Mouse (Mus musculus): Measurements from ENCODE around the gene Dcaf6. TPM values are rescaled to one million over a fixed set of nuclear protein-coding genes. Genes with fewer than 3 reads are reported as not detected.

Dcaf6 gene
- polyA plus RNA-seq, 1 experiment = 7.4 TPM

DNA sequence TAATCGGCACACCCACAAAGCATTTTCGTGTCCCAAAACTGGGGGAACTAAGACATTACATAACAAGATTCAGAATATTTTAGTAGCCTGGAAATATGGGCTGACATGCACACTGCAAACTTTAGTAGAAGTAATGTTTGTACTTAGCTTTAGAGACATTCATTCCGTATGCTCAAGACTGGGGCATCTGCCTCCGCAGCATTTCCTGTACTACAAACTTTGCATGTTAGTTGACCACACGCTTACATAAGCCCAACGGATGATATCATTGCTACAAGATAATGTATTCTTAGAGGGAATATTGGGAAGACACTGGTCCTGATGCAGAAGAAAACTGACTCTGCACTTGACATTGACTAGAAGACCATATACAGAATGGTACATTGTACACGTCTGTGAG lies 155.9 kb downstream of the Dcaf6 start:
- WGBS = 81% methylated on average over 7 of the region's 7 CpGs
- Histone ChIP-seq H3K36me3 (ENCODE audit: control insufficient read depth, insufficient read depth, low read length) (no peaks in the 10 kb centered on the region), H3K27ac (ENCODE audit: insufficient read depth, low read depth, low read length) (no peak overlapping the region), H3K4me1 (ENCODE audit: control insufficient read depth, insufficient read depth, insufficient read length, low read length) (no peaks in the 10 kb centered on the region), H3K4me3 (ENCODE audit: low read depth, low read length) (no peak overlapping the region), H3K27me3 (ENCODE audit: control insufficient read depth, insufficient read depth, low read length) (no peaks in the 10 kb centered on the region)
- TF ChIP-seq POLR2A (IDR thresholded peaks at IDR 0.05; ENCODE audit: low read depth, low read length) = no peak
- no peak for TF ChIP-seq CTCF (IDR thresholded peaks at IDR 0.05; ENCODE audit: extremely low read depth, insufficient read length, insufficient replicate concordance, low read depth, low read length)

DNA sequence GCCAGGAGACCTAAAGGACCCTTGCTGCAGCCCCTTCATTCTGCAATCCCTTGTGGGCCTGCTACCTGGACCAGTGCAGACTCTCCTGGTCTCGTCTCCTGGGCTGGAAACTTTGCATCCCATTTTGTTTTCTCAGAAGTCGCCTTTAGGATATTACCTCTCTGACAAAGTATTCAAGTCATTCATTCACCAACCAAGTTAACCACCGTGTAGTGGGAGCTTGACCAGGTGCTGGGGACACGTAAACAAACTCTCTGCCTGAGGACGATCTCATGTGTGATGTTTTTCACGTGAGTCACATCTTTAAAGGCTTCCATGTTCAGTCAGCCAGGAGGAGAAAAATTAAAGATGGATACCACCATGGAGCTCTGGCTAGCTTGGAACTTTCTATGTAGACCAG lies 157.1 kb downstream of the Dcaf6 start:
- no peaks in the 10 kb centered on the region for H3K27me3 ChIP-seq (ENCODE audit: control insufficient read depth, insufficient read depth, low read length)
- no peaks in the 10 kb centered on the region for H3K36me3 ChIP-seq (ENCODE audit: control insufficient read depth, insufficient read depth, low read length)
- 63% methylated on average over 6 of the region's 6 CpGs for WGBS
- TF ChIP-seq CTCF (IDR thresholded peaks at IDR 0.05; ENCODE audit: extremely low read depth, insufficient read length, insufficient replicate concordance, low read depth, low read length) = no peak
- no peak for TF ChIP-seq POLR2A (IDR thresholded peaks at IDR 0.05; ENCODE audit: low read depth, low read length)
- H3K4me1 ChIP-seq (ENCODE audit: control insufficient read depth, insufficient read depth, insufficient read length, low read length) = no peaks in the 10 kb centered on the region
- H3K4me3 ChIP-seq (ENCODE audit: low read depth, low read length) = no peak overlapping the region
- H3K27ac ChIP-seq (ENCODE audit: insufficient read depth, low read depth, low read length) = no peak overlapping the region

DNA sequence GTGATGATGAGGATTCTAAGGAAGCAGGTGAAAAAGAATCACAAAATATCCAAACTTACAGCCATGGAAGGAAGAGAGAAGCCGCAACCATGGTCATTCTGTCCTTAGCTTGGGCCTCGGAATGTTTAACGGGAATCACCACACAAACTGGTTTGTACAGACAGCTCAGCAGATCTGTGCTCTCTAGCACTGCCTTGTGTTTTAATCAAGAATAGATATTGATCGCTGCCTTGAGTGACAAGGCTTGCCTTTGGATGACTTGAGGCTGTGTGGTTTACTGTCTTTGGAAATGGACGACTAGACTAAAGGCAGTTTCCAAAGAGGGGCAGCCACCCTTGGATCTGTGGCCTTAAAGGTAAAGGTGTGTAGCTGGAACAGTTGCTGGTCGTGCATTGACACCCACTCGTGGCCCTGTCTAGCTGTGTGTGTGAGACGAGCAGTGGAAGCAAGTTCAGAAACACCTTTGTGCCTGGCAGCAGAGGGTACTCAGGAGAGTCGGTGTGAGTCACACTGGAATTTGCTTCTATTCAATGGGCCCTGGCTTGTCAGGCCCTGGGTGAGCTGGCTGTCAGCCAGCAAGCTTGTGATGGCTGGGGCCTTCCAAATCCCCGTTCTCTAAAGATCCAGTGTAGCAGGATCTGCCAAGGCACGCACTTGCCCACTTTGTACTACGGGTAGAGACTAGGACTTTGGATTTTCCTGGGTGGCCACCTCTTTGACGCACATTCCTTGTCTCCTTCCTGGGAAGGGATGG lies 157.6 kb downstream of the Dcaf6 start:
- Histone ChIP-seq H3K27me3 (ENCODE audit: control insufficient read depth, insufficient read depth, low read length) (no peaks in the 10 kb centered on the region), H3K36me3 (ENCODE audit: control insufficient read depth, insufficient read depth, low read length) (no peaks in the 10 kb centered on the region), H3K4me3 (ENCODE audit: low read depth, low read length) (no peak overlapping the region), H3K27ac (ENCODE audit: insufficient read depth, low read depth, low read length) (no peak overlapping the region), H3K4me1 (ENCODE audit: control insufficient read depth, insufficient read depth, insufficient read length, low read length) (no peaks in the 10 kb centered on the region)
- no peak for TF ChIP-seq CTCF (IDR thresholded peaks at IDR 0.05; ENCODE audit: extremely low read depth, insufficient read length, insufficient replicate concordance, low read depth, low read length)
- no peak for TF ChIP-seq POLR2A (IDR thresholded peaks at IDR 0.05; ENCODE audit: low read depth, low read length)
- 41% methylated on average over 13 of the region's 13 CpGs for WGBS

DNA sequence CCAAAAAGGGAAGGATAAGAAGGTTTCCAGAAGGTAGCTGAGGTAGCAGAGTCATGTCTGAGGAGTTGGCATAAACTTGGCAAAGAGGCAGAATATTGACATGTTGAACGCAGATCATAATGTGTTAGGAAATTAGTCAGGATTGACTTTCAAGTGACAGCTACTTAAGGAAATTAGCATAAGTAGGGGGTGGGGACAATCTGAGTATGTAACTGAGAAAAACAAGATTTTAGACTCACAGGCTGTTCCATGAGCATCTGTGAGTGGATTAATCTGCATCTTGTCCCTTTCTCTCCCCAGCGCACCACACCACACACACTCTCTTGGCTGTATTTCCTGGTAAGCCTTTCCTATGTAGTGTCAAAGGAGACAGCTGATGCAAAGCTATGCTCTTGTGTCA lies 158.7 kb downstream of the Dcaf6 start:
- Histone ChIP-seq H3K36me3 (ENCODE audit: control insufficient read depth, insufficient read depth, low read length) (no peaks in the 10 kb centered on the region), H3K27ac (ENCODE audit: insufficient read depth, low read depth, low read length) (no peak overlapping the region), H3K4me1 (ENCODE audit: control insufficient read depth, insufficient read depth, insufficient read length, low read length) (no peaks in the 10 kb centered on the region), H3K4me3 (ENCODE audit: low read depth, low read length) (no peak overlapping the region), H3K27me3 (ENCODE audit: control insufficient read depth, insufficient read depth, low read length) (no peaks in the 10 kb centered on the region)
- TF ChIP-seq CTCF (IDR thresholded peaks at IDR 0.05; ENCODE audit: extremely low read depth, insufficient read length, insufficient replicate concordance, low read depth, low read length) = no peak
- TF ChIP-seq POLR2A (IDR thresholded peaks at IDR 0.05; ENCODE audit: low read depth, low read length) = no peak
- 88% methylated on average over 2 of the region's 2 CpGs for WGBS

DNA sequence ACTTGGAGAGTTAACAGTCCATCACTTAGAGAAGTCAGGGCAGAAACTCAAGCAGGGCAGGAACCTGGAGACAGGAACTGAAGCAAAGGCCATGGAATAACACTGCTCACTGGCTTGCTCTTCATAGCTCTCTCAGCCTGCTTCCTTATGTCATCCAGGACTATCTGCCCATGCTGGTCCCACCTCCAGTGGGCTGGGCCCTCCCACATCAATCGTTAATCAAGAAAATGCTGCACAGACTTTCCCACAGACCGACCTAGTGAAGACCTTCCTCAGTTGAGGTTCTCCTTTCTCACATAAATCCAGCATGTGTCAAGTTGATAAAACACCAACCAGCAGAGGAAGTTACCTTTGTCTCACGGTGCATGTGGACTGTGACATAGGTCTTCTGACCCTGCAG lies 159.2 kb downstream of the Dcaf6 start:
- H3K4me3 ChIP-seq (ENCODE audit: low read depth, low read length) = no peak overlapping the region
- no peak for TF ChIP-seq POLR2A (IDR thresholded peaks at IDR 0.05; ENCODE audit: low read depth, low read length)
- no peak for TF ChIP-seq CTCF (IDR thresholded peaks at IDR 0.05; ENCODE audit: extremely low read depth, insufficient read length, insufficient replicate concordance, low read depth, low read length)
- H3K36me3 ChIP-seq (ENCODE audit: control insufficient read depth, insufficient read depth, low read length) = no peaks in the 10 kb centered on the region
- H3K27ac ChIP-seq (ENCODE audit: insufficient read depth, low read depth, low read length) = no peak overlapping the region
- H3K4me1 ChIP-seq (ENCODE audit: control insufficient read depth, insufficient read depth, insufficient read length, low read length) = no peaks in the 10 kb centered on the region
- 58% methylated on average over 3 of the region's 3 CpGs for WGBS
- H3K27me3 ChIP-seq (ENCODE audit: control insufficient read depth, insufficient read depth, low read length) = no peaks in the 10 kb centered on the region

DNA sequence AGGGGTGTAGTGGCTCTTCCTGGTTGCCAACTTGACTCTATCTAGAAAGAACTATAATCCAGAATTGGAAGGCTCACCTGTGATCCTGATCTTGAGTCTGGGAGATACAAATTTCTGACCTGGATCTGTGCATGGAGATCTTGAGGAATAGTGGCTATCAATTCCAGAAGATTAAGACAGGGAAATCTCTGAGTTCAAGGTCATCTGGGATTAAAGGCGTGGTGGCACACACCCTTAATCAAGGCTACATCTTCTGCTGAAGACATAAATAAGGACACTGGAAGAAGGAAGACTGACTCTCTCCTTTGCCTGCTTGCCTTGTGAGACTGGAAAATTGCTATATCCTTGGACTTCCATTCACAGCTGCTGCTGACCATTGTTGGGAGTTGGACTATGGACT lies 164.8 kb downstream of the Dcaf6 start, which contains the start of gene Gpr161:
Gene Gpr161 (plus strand): TSS at position 301 of the 400 bp plus-strand sequence.
- WGBS = 67% methylated on average over 1 of the region's 1 CpGs
- H3K27me3 ChIP-seq (ENCODE audit: control insufficient read depth, insufficient read depth, low read length) = no peaks in the 10 kb centered on the region
- H3K36me3 ChIP-seq (ENCODE audit: control insufficient read depth, insufficient read depth, low read length) = no peaks in the 10 kb centered on the region
- no peak within 1 kb of the TSS for H3K27ac ChIP-seq (ENCODE audit: insufficient read depth, low read depth, low read length)
- no peak for TF ChIP-seq POLR2A (IDR thresholded peaks at IDR 0.05; ENCODE audit: low read depth, low read length)
- no peak for TF ChIP-seq CTCF (IDR thresholded peaks at IDR 0.05; ENCODE audit: extremely low read depth, insufficient read length, insufficient replicate concordance, low read depth, low read length)
- H3K4me1 ChIP-seq (ENCODE audit: control insufficient read depth, insufficient read depth, insufficient read length, low read length) = no peaks in the 10 kb centered on the region
- H3K4me3 ChIP-seq (ENCODE audit: low read depth, low read length) = no peak within 1 kb of the TSS

DNA sequence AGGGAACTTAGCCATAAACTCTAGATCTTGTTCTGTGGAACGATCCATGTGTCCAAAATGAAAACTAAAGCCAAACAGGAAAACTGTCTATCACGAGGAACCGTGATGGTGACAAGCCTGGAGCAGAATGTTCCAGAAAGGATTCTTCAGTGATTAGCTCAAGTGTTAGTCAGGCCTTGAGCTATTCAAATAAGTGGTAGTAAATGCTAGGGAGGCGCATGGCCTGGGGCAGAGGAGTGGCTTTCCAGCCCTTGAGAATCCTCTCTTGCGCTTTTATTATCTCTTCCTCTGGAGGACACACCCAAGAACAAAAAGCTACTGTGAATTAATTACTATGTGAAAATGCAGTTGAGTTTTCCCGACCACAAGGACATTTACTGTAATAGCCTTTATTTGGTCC lies 168.7 kb downstream of the Dcaf6 start:
- no peak for TF ChIP-seq CTCF (IDR thresholded peaks at IDR 0.05; ENCODE audit: extremely low read depth, insufficient read length, insufficient replicate concordance, low read depth, low read length)
- TF ChIP-seq POLR2A (IDR thresholded peaks at IDR 0.05; ENCODE audit: low read depth, low read length) = no peak
- Histone ChIP-seq H3K36me3 (ENCODE audit: control insufficient read depth, insufficient read depth, low read length) (no peaks in the 10 kb centered on the region), H3K27ac (ENCODE audit: insufficient read depth, low read depth, low read length) (no peak overlapping the region), H3K27me3 (ENCODE audit: control insufficient read depth, insufficient read depth, low read length) (no peaks in the 10 kb centered on the region), H3K4me1 (ENCODE audit: control insufficient read depth, insufficient read depth, insufficient read length, low read length) (no peaks in the 10 kb centered on the region), H3K4me3 (ENCODE audit: low read depth, low read length) (no peak overlapping the region)
- 41% methylated on average over 6 of the region's 6 CpGs for WGBS

All from small intestine, adult 2 months (tissue).